Comparison of ENCODE assay signal across 15 mouse cellular contexts in the genomic region with DNA sequence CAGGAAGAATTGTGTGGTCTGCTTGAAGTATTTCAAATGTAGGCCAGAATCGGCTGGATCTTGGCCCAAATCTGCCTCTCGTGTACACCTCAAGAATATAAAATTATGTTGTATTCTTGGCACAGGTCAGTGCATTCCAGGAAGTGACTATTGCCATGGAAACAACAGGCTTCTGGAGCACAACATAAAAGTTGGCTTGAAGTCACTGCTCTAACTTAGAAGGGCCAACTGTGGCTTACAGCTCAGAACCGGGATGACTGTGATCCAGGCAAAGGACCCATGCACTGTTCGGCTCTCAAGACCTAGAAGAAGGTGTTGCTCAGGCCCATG. TPM values are rescaled to one million over a fixed set of nuclear protein-coding genes. Genes with fewer than 3 reads are reported as not detected.
DNase-seq lines count a peak whose midpoint lies in the region; ATAC-seq lines count a peak whose summit lies in the region.
"Had no signal": no experiment of that assay in that cellular context is flagged by ENCODE, and none has a peak within 500 bp of the region (broad histone marks: within the 10 kb centered on the region; RNA-seq: fewer than 3 reads in every experiment).

No protein-coding gene starts in this region.

- H3K36me3 ChIP-seq in heart, embryonic 15.5 days, result peaks cover 38% of the 10 kb centered on the region

- no peaks in the 10 kb centered on the region for H3K27me3 ChIP-seq in heart, embryonic 15.5 days

- peaks cover 13% of the 10 kb centered on the region for H3K4me1 ChIP-seq in heart, embryonic 15.5 days (replicated peaks)
- H3K4me1 ChIP-seq in brown adipose tissue, adult 24 weeks (ENCODE audit: control insufficient read depth, insufficient read depth, insufficient read length, low read length), result peaks cover 23% of the 10 kb centered on the region

- no peaks in the 10 kb centered on the region for H3K9me3 ChIP-seq in heart, embryonic 15.5 days (replicated peaks)

- WGBS in heart, embryonic 15.5 days, result 44% methylated on average over 4 of the region's 4 CpGs

- no peak for ATAC-seq in heart, embryonic 15.5 days (replicated peaks; ENCODE audit: insufficient number of reproducible peaks, insufficient read depth, low FRiP score, low read depth)
- no peak for ATAC-seq in erythroid progenitor cell, adult 5-6 weeks (replicated peaks; ENCODE audit: low FRiP score, poor library complexity, severe bottlenecking)
- ATAC-seq: activated CD4-positive, CD25-positive, alpha-beta regulatory T cell, adult 4 months had no signal

- no peak overlapping the region for H3K4me2 ChIP-seq in heart, embryonic 15.5 days

- H3K27ac ChIP-seq in heart, embryonic 15.5 days, result peak overlapping the region; percentile 38; the same call in 1 of the 2 replicates
- H3K27ac ChIP-seq in brown adipose tissue, adult 24 weeks (replicated peaks; ENCODE audit: low read depth, low read length), result peak overlapping the region; percentile 77

- H3K9ac ChIP-seq in heart, embryonic 15.5 days, result no peak overlapping the region

- DNase-seq in heart, adult 18-20 months, result no peak
- peak; percentile 36 for DNase-seq in lung, postnatal 10 days
- no peak for DNase-seq in lung, postnatal 14 days
- DNase-seq in kidney, postnatal 4 days, result peak; percentile 52 to 68
- DNase-seq in adrenal gland, adult 2 months, result no peak
- DNase-seq: cerebellum, adult 18-20 months; thymus, adult 2 months had no signal

- no peak overlapping the region for H3K4me3 ChIP-seq in heart, embryonic 15.5 days
- no peak overlapping the region for H3K4me3 ChIP-seq in brown adipose tissue, adult 24 weeks (ENCODE audit: insufficient read depth, low read depth, low read length)

RNA-seq across cellular contexts. Expression of a gene that starts 5.0 kb away (rescaled TPM):
- 507 and 557 TPM in 2 replicates for polyA plus RNA-seq in heart, embryonic 15.5 days (2015; fragmentation: Nextera tagmentation; extraction: Ambion mirVana)
- total RNA-seq in heart, adult 18-20 months (2021), result 100 to 1,000 TPM; 679 to 731 TPM
- 1,653 and 1,681 TPM in 2 replicates for polyA plus RNA-seq in brown adipose tissue, adult 24 weeks (2012; ENCODE audit: insufficient read depth, insufficient read length, missing spikeins)
- total RNA-seq in adrenal gland, adult 2 months (2021), result 1,000 to 10,000 TPM; 1,114 to 1,327 TPM
- 146 and 179 TPM in 2 replicates for polyA plus RNA-seq in adrenal gland, adult 2 months (2012; rRNA removed)
- total RNA-seq in erythroid progenitor cell, adult 5-6 weeks (2015; ENCODE audit: low replicate concordance), result 896 and 989 TPM in 2 replicates
- total RNA-seq in erythroid progenitor cell, adult 5-6 weeks (2017; ENCODE audit: low replicate concordance), result 751 and 992 TPM in 2 replicates

RNA-seq across cellular contexts. Expression of a gene that starts 18.1 kb away (rescaled TPM):
- 0.05 and 0.19 TPM in 2 replicates for polyA plus RNA-seq in heart, embryonic 15.5 days (2015; fragmentation: Nextera tagmentation; extraction: Ambion mirVana)
- under 1 TPM; 0.15 to 0.21 TPM for total RNA-seq in heart, adult 18-20 months (2021)
- polyA plus RNA-seq in brown adipose tissue, adult 24 weeks (2012; ENCODE audit: insufficient read depth, insufficient read length, missing spikeins), result not detected in 2 replicates
- total RNA-seq in adrenal gland, adult 2 months (2021), result under 1 TPM in 1 of 2 experiments, not detected in 1; 0.09 TPM
- 0.23 and 0.39 TPM in 2 replicates for polyA plus RNA-seq in adrenal gland, adult 2 months (2012; rRNA removed)
- total RNA-seq in erythroid progenitor cell, adult 5-6 weeks (2015; ENCODE audit: low replicate concordance), result not detected in 2 replicates
- not detected in 2 replicates for total RNA-seq in erythroid progenitor cell, adult 5-6 weeks (2017; ENCODE audit: low replicate concordance)
- total RNA-seq: gastrocnemius, adult 18-20 months; left cerebral cortex, adult 18-20 months had no signal
- polyA plus RNA-seq: activated CD4-positive, CD25-positive, alpha-beta regulatory T cell, adult 4 months; hindbrain, embryonic 11.5 days had no signal

RNA-seq across cellular contexts. Expression of a gene that starts 20.5 kb away (rescaled TPM):
- polyA plus RNA-seq in heart, embryonic 15.5 days (2015; fragmentation: Nextera tagmentation; extraction: Ambion mirVana), result not detected in 2 replicates
- not detected for total RNA-seq in heart, adult 18-20 months (2021)
- polyA plus RNA-seq in brown adipose tissue, adult 24 weeks (2012; ENCODE audit: insufficient read depth, insufficient read length, missing spikeins), result not detected in 2 replicates
- not detected for total RNA-seq in adrenal gland, adult 2 months (2021)
- polyA plus RNA-seq in adrenal gland, adult 2 months (2012; rRNA removed), result not detected in 2 replicates
- not detected in 2 replicates for total RNA-seq in erythroid progenitor cell, adult 5-6 weeks (2015; ENCODE audit: low replicate concordance)
- not detected in 2 replicates for total RNA-seq in erythroid progenitor cell, adult 5-6 weeks (2017; ENCODE audit: low replicate concordance)
- total RNA-seq: gastrocnemius, adult 18-20 months; left cerebral cortex, adult 18-20 months had no signal
- polyA plus RNA-seq: activated CD4-positive, CD25-positive, alpha-beta regulatory T cell, adult 4 months; neural tube, embryonic 11.5 days had no signal

RNA-seq across cellular contexts. Expression of a gene that starts 34.8 kb away (rescaled TPM):
- polyA plus RNA-seq in heart, embryonic 15.5 days (2015; fragmentation: Nextera tagmentation; extraction: Ambion mirVana), result 65.5 and 69.3 TPM in 2 replicates
- total RNA-seq in heart, adult 18-20 months (2021), result 10 to 100 TPM; 61.2 to 64.3 TPM
- 48.4 and 48.9 TPM in 2 replicates for polyA plus RNA-seq in brown adipose tissue, adult 24 weeks (2012; ENCODE audit: insufficient read depth, insufficient read length, missing spikeins)
- total RNA-seq in adrenal gland, adult 2 months (2021), result 10 to 100 TPM; 60.6 to 98.0 TPM
- 156 and 186 TPM in 2 replicates for polyA plus RNA-seq in adrenal gland, adult 2 months (2012; rRNA removed)
- 21.6 and 40.7 TPM in 2 replicates for total RNA-seq in erythroid progenitor cell, adult 5-6 weeks (2015; ENCODE audit: low replicate concordance)
- total RNA-seq in erythroid progenitor cell, adult 5-6 weeks (2017; ENCODE audit: low replicate concordance), result 60.1 and 74.4 TPM in 2 replicates

RNA-seq across cellular contexts. Expression of a gene that starts 50.9 kb away (rescaled TPM):
- 10.8 and 12.7 TPM in 2 replicates for polyA plus RNA-seq in heart, embryonic 15.5 days (2015; fragmentation: Nextera tagmentation; extraction: Ambion mirVana)
- total RNA-seq in heart, adult 18-20 months (2021), result 10 to 100 TPM; 20.6 to 23.5 TPM
- 7.1 and 19.0 TPM in 2 replicates for polyA plus RNA-seq in brown adipose tissue, adult 24 weeks (2012; ENCODE audit: insufficient read depth, insufficient read length, missing spikeins)
- 10 to 100 TPM; 15.2 to 21.6 TPM for total RNA-seq in adrenal gland, adult 2 months (2021)
- polyA plus RNA-seq in adrenal gland, adult 2 months (2012; rRNA removed), result 133 and 183 TPM in 2 replicates
- total RNA-seq in erythroid progenitor cell, adult 5-6 weeks (2015; ENCODE audit: low replicate concordance), result not detected in 2 replicates
- total RNA-seq in erythroid progenitor cell, adult 5-6 weeks (2017; ENCODE audit: low replicate concordance), result not detected in 2 replicates

Comparison
In these comparisons a context has a peak if more than half of its experiments do, and no peak if none do; other contexts are left out.
1. DNase-seq: peak in lung, postnatal 10 days (single experiment) and kidney, postnatal 4 days (2 of 2); none in heart, adult 18-20 months (0 of 2), lung, postnatal 14 days (single experiment) and adrenal gland, adult 2 months (single experiment).